Mouse (Mus musculus) stomach, postnatal 0 days (tissue): ENCODE measurements around the gene Deup1. TPM values are rescaled to one million over a fixed set of nuclear protein-coding genes. Genes with fewer than 3 reads are reported as not detected.

Experiments used
- ATAC-seq: fragments of 200-750 bp; cut with Nextera tagmentation; 2 replicates; pipeline ENCODE4 v1.8.0; 2017; ENCODE audit not compliant: low FRiP score, low TSS enrichment
- DNase-seq: peaks from one replicate; pipeline ENCODE4 v3.0.0-alpha.2; 2016; ENCODE audit warnings: low spot score
- H3K27ac ChIP-seq: fragments of 300-500 bp; sonication (generic); replicated peaks from 2 replicates; pipeline ENCODE4 v1.5.1; 2014; ENCODE audit warnings: mild to moderate bottlenecking, control low read depth
- H3K27me3 ChIP-seq: fragments of 300-500 bp; sonication (generic); 2 replicates; pipeline ENCODE4 v1.6.1; 2014; ENCODE audit warnings: low read length; ENCODE audit not compliant: control insufficient read depth, insufficient read depth
- H3K36me3 ChIP-seq: fragments of 300-500 bp; sonication (generic); 2 replicates; pipeline ENCODE4 v1.6.1; 2014; ENCODE audit warnings: low read length, mixed read lengths; ENCODE audit not compliant: control insufficient read depth, insufficient read depth
- H3K4me1 ChIP-seq: fragments of 300-500 bp; sonication (generic); replicated peaks from 2 replicates; pipeline ENCODE4 v1.6.1; 2014; ENCODE audit warnings: antibody characterized with exemption; ENCODE audit not compliant: control insufficient read depth, insufficient read depth
- H3K4me2 ChIP-seq: fragments of 300-500 bp; sonication (generic); replicated peaks from 2 replicates; pipeline ENCODE4 v1.6.1; 2014; ENCODE audit warnings: low read depth, mild to moderate bottlenecking, control low read depth, moderate library complexity
- H3K4me3 ChIP-seq: fragments of 300-500 bp; sonication (generic); 2 replicates; pipeline ENCODE4 v1.5.1; 2014; ENCODE audit warnings: low read depth, low read length, control low read depth
- H3K9ac ChIP-seq: fragments of 300-500 bp; sonication (generic); 2 replicates; pipeline ENCODE4 v1.6.1; 2014; ENCODE audit warnings: mild to moderate bottlenecking, low read length, control low read depth, mixed read lengths
- H3K9me3 ChIP-seq: fragments of 300-500 bp; sonication (generic); 2 replicates; pipeline ENCODE4 v1.6.1; 2016; ENCODE audit warnings: low read length; ENCODE audit not compliant: control insufficient read depth
- CTCF ChIP-seq: IDR thresholded peaks from 2 replicates; pipeline ENCODE4 v1.5.1; 2016; ENCODE audit warnings: antibody characterized with exemption, low read depth, mild to moderate bottlenecking, moderate library complexity
- EP300 ChIP-seq: optimal IDR thresholded peaks from 2 replicates; pipeline ENCODE3; 2016; ENCODE audit warnings: antibody characterized with exemption
- WGBS: fragments of 180-500 bp; shearing (Covaris S2); extraction: QIAGEN DNeasy Blood & Tissue Kit; methylation state at CpG from one replicate; pipeline ENCODE4 v1.1.7; 2014; 5-methylcytosine and 5-hydroxymethylcytosine counted together
- polyA plus RNA-seq: library from polyadenylated mRNA; unstranded; fragments of >200 nt; fragmentation: Nextera tagmentation; extraction: Ambion mirVana; gene quantifications from 2 replicates; pipeline ENCODE4 v1.2.1, GENCODE M21; 2015

Gene Deup1
- polyA plus RNA-seq, 1 experiment from 2014 or later, result 0.11 TPM

- TF ChIP-seq CTCF, result no peak
- H3K4me1 ChIP-seq, result peaks cover 5% of the 10 kb centered on the region; the same call in 1 of the 2 replicates
- H3K9ac ChIP-seq, result no peak overlapping the region
- H3K27me3 ChIP-seq, result no peaks in the 10 kb centered on the region
- no peak overlapping the region for H3K4me3 ChIP-seq
- H3K27ac ChIP-seq, result no peak overlapping the region
- H3K36me3 ChIP-seq, result no peaks in the 10 kb centered on the region
- no peaks in the 10 kb centered on the region for H3K9me3 ChIP-seq
- no peak for ATAC-seq
- H3K4me2 ChIP-seq, result no peak overlapping the region
- DNase-seq, result no peak
- WGBS, result 54% methylated on average over 7 of the region's 7 CpGs
Measured at GRCm38 (mm10) chr9:15528368-15528767, 99.4 kb downstream of the Deup1 start.

GRCm38 (mm10) chr9:15527846-15528245, 99.9 kb downstream of the Deup1 start:
- Histone ChIP-seq H3K4me3 (no peak overlapping the region), H3K36me3 (no peaks in the 10 kb centered on the region), H3K9ac (no peak overlapping the region), H3K27me3 (no peaks in the 10 kb centered on the region), H3K4me1 (peaks cover 5% of the 10 kb centered on the region; the same call in 1 of the 2 replicates), H3K9me3 (no peaks in the 10 kb centered on the region), H3K4me2 (no peak overlapping the region), H3K27ac (no peak overlapping the region)
- ATAC-seq, result no peak
- WGBS, result 49% methylated on average over 6 of the region's 6 CpGs
- TF ChIP-seq EP300 (no peak), CTCF (no peak)
- DNase-seq, result no peak

GRCm38 (mm10) chr9:15526539-15526938, 101.2 kb downstream of the Deup1 start:
- H3K9me3 ChIP-seq, result no peaks in the 10 kb centered on the region
- 76% methylated on average over 7 of the region's 7 CpGs for WGBS
- DNase-seq, result no peak
- no peak overlapping the region for H3K9ac ChIP-seq
- peaks cover 5% of the 10 kb centered on the region; the same call in 1 of the 2 replicates for H3K4me1 ChIP-seq
- TF ChIP-seq EP300, result no peak
- no peak for TF ChIP-seq CTCF
- H3K27ac ChIP-seq, result no peak overlapping the region
- no peaks in the 10 kb centered on the region for H3K36me3 ChIP-seq
- no peak for ATAC-seq
- no peak overlapping the region for H3K4me2 ChIP-seq
- no peak overlapping the region for H3K4me3 ChIP-seq
- no peaks in the 10 kb centered on the region for H3K27me3 ChIP-seq

DNA sequence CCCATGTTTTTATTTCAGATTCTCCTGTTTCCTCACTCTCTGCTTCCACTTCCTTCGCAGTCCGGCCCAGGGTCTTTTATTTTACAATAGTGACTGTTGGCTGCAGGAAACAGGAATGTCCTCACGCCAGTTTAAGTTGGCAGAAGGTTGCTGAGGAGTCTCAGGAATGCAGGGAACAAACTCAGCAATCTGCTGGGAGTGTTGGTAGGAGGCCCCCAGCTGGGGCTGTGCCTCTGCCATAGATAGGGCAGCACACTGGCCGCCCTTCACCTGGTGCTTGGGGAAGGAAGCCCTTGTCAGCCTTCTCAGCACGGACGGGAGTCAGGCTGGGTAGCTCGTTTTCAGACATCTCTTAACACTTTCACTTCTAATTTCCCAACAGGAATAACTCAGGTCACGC, 102.5 kb downstream of the Deup1 start:
- TF ChIP-seq CTCF, result no peak
- no peak for TF ChIP-seq EP300
- H3K27ac ChIP-seq, result 0 out of 2 replicates have a peak overlapping the region, but pooled peaks have one; percentile 18
- H3K4me3 ChIP-seq, result no peak overlapping the region
- no peak overlapping the region for H3K9ac ChIP-seq
- ATAC-seq (peak; percentile 31; the same call in 1 of the 2 replicates), DNase-seq (peak; percentile 39)
- H3K4me2 ChIP-seq, result no peak overlapping the region; the same call in 1 of the 2 replicates
- no peaks in the 10 kb centered on the region for H3K9me3 ChIP-seq
- WGBS, result 53% methylated on average over 8 of the region's 8 CpGs
- H3K36me3 ChIP-seq, result no peaks in the 10 kb centered on the region
- no peaks in the 10 kb centered on the region for H3K27me3 ChIP-seq
- peaks cover 5% of the 10 kb centered on the region; the same call in 1 of the 2 replicates for H3K4me1 ChIP-seq

DNA sequence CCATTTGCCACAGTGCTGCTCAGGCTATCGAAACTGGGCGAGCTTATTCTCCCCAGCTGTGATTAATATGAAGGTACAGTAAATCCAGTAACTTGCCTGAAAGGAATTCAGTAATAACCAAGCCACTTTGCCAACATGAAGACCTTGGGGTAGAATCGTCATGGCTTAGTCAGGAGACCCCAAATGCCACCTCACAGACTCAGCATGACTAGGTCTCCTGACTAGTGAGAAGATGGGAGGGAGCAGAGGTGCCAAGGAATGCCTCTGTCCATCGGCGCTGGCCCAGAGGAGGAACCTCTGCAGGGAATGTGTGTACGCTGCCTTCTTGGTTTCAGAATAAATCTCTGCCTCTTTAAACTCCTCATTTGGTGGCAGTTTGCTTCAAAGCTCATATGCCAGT, 104.1 kb downstream of the Deup1 start:
- H3K4me3 ChIP-seq, result no peak overlapping the region
- no peak overlapping the region for H3K4me2 ChIP-seq
- no peak for DNase-seq
- no peaks in the 10 kb centered on the region for H3K9me3 ChIP-seq
- no peak for ATAC-seq
- no peaks in the 10 kb centered on the region for H3K36me3 ChIP-seq
- no peaks in the 10 kb centered on the region for H3K4me1 ChIP-seq
- H3K27ac ChIP-seq, result no peak overlapping the region
- WGBS, result 78% methylated on average over 6 of the region's 6 CpGs
- no peaks in the 10 kb centered on the region for H3K27me3 ChIP-seq
- H3K9ac ChIP-seq, result no peak overlapping the region
- TF ChIP-seq EP300, result no peak
- no peak for TF ChIP-seq CTCF

DNA sequence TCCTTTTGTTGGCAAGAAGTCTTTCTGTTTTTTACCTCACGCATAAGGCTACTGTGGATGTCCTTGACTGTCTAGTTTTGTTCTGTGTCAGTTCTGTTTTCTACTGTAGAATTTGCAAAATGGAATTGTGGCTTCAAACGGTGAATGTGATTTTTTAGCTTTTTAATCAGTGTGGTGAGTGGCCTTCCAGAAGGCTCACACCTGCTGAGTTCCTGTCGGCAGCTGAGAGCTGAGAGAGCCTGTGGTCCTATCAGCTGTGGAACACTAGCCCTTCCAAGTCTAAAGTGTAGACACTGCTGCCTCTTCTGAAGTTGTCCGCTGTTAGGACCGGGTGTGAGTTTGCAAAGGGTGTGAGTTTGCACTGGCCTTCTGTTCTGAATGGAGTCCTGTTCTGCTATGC, 104.8 kb downstream of the Deup1 start:
- TF ChIP-seq CTCF (no peak), EP300 (no peak)
- WGBS, result 48% methylated on average over 5 of the region's 5 CpGs
- ATAC-seq, result no peak

More for the DNA sequence above, 104.8 kb downstream of the Deup1 start:
- H3K27me3 ChIP-seq, result no peaks in the 10 kb centered on the region
- no peak overlapping the region for H3K4me3 ChIP-seq
- DNase-seq, result no peak
- H3K36me3 ChIP-seq, result no peaks in the 10 kb centered on the region
- H3K27ac ChIP-seq, result 0 out of 2 replicates have a peak overlapping the region, but pooled peaks have one; percentile 8
- no peak overlapping the region for H3K9ac ChIP-seq
- H3K4me1 ChIP-seq, result no peaks in the 10 kb centered on the region
- H3K4me2 ChIP-seq, result no peak overlapping the region
- no peaks in the 10 kb centered on the region for H3K9me3 ChIP-seq
